Mouse (Mus musculus): ENCODE data around the gene Ube2i. TPM values are rescaled to one million over a fixed set of nuclear protein-coding genes. Genes with fewer than 3 reads are reported as not detected.

Gene Ube2i
- polyA plus RNA-seq, 1 experiment from 2014 or later = 713 TPM

- peaks cover 9% of the 10 kb centered on the region for H3K36me3 ChIP-seq
- 1% methylated on average over 45 of the region's 45 CpGs for WGBS
- peak overlapping the region; percentile 100 for H3K9ac ChIP-seq
- peak overlapping the region; percentile 98 for H3K4me3 ChIP-seq
- peak overlapping the region; percentile 98 for H3K27ac ChIP-seq
- peak; percentile 90 for ATAC-seq (ENCODE audit: low FRiP score)
- peaks cover 36% of the 10 kb centered on the region for H3K4me1 ChIP-seq
- no peaks in the 10 kb centered on the region for H3K27me3 ChIP-seq
- no peaks in the 10 kb centered on the region for H3K9me3 ChIP-seq (replicated peaks)
- H3K4me2 ChIP-seq (replicated peaks) = peak overlapping the region; percentile 99
Observed at GRCm38 (mm10) chr17:25273706-25274501, 518 bp downstream of the Ube2i start.

- peak overlapping the region; percentile 98 for H3K27ac ChIP-seq
- H3K27me3 ChIP-seq = no peaks in the 10 kb centered on the region
- peaks cover 16% of the 10 kb centered on the region for H3K36me3 ChIP-seq
- H3K4me3 ChIP-seq = peak overlapping the region; percentile 98
- H3K9me3 ChIP-seq (replicated peaks) = no peaks in the 10 kb centered on the region
- WGBS = under 1% methylated on average over 72 of the region's 92 CpGs
- peak overlapping the region; percentile 100 for H3K9ac ChIP-seq
- peak; percentile 92 for ATAC-seq (ENCODE audit: low FRiP score)
- H3K4me1 ChIP-seq = peaks cover 36% of the 10 kb centered on the region
- H3K4me2 ChIP-seq (replicated peaks) = peak overlapping the region; percentile 99
Observed at GRCm38 (mm10) chr17:25272951-25273705, 1.3 kb downstream of the Ube2i start.

GRCm38 (mm10) chr17:25272326-25272725 lies 2.1 kb downstream of the Ube2i start:
- H3K36me3 ChIP-seq = peaks cover 24% of the 10 kb centered on the region
- H3K9me3 ChIP-seq (replicated peaks) = no peaks in the 10 kb centered on the region
- peak overlapping the region; percentile 98 for H3K27ac ChIP-seq
- no peak for ATAC-seq (ENCODE audit: low FRiP score)
- WGBS = 1% methylated on average over 10 of the region's 10 CpGs
- H3K4me1 ChIP-seq = peaks cover 36% of the 10 kb centered on the region
- H3K9ac ChIP-seq = peak overlapping the region; percentile 100
- H3K4me2 ChIP-seq (replicated peaks) = peak overlapping the region; percentile 99
- peak overlapping the region; percentile 98 for H3K4me3 ChIP-seq
- no peaks in the 10 kb centered on the region for H3K27me3 ChIP-seq

GRCm38 (mm10) chr17:25270795-25271335 lies 3.6 kb downstream of the Ube2i start:
- H3K27me3 ChIP-seq = no peaks in the 10 kb centered on the region
- 85% methylated on average over 2 of the region's 2 CpGs for WGBS
- 0 out of 2 replicates have a peak overlapping the region, but pooled peaks have one; percentile 10 for H3K9ac ChIP-seq
- no peaks in the 10 kb centered on the region for H3K9me3 ChIP-seq (replicated peaks)
- no peak for ATAC-seq (ENCODE audit: low FRiP score)
- peaks cover 36% of the 10 kb centered on the region for H3K4me1 ChIP-seq
- H3K27ac ChIP-seq = no peak overlapping the region
- peak overlapping the region; percentile 10; the same call in 1 of the 2 replicates for H3K4me3 ChIP-seq
- H3K36me3 ChIP-seq = peaks cover 39% of the 10 kb centered on the region
- H3K4me2 ChIP-seq (replicated peaks) = peak overlapping the region; percentile 99

GRCm38 (mm10) chr17:25264453-25264852 lies 10.0 kb downstream of the Ube2i start:
- Histone ChIP-seq H3K4me2 (replicated peaks) (no peak overlapping the region), H3K4me3 (no peak overlapping the region), H3K27me3 (no peaks in the 10 kb centered on the region), H3K4me1 (peaks cover 2% of the 10 kb centered on the region; the same call in 1 of the 2 replicates), H3K27ac (no peak overlapping the region), H3K9ac (no peak overlapping the region), H3K36me3 (peaks cover 79% of the 10 kb centered on the region), H3K9me3 (replicated peaks) (no peaks in the 10 kb centered on the region)
- WGBS = 74% methylated on average over 3 of the region's 3 CpGs
- no peak for ATAC-seq (ENCODE audit: low FRiP score)

GRCm38 (mm10) chr17:25257804-25258261 lies 16.6 kb downstream of the Ube2i start:
- H3K36me3 ChIP-seq = peaks cover 19% of the 10 kb centered on the region
- H3K4me3 ChIP-seq = no peak overlapping the region
- H3K9ac ChIP-seq = no peak overlapping the region
- no peak overlapping the region for H3K27ac ChIP-seq
- ATAC-seq (ENCODE audit: low FRiP score) = no peak
- peaks cover 39% of the 10 kb centered on the region for H3K27me3 ChIP-seq
- no peak overlapping the region for H3K4me2 ChIP-seq (replicated peaks)
- no peaks in the 10 kb centered on the region for H3K9me3 ChIP-seq (replicated peaks)
- peaks cover 37% of the 10 kb centered on the region for H3K4me1 ChIP-seq
- WGBS = 54% methylated on average over 6 of the region's 6 CpGs

GRCm38 (mm10) chr17:25256140-25256754 lies 18.2 kb downstream of the Ube2i start, which contains the start of gene Baiap3:
Gene Baiap3 (minus strand): TSS chr17:25256364.
- Histone ChIP-seq H3K4me3 (peak within 1 kb of the TSS; percentile 31), H3K9ac (peak within 1 kb of the TSS; percentile 51), H3K4me1 (peaks cover 48% of the 10 kb centered on the region), H3K27ac (no peak within 1 kb of the TSS), H3K9me3 (replicated peaks) (no peaks in the 10 kb centered on the region), H3K27me3 (peaks cover 39% of the 10 kb centered on the region), H3K36me3 (peaks cover 13% of the 10 kb centered on the region), H3K4me2 (replicated peaks) (peak within 1 kb of the TSS; percentile 59)
- WGBS = 5% methylated on average over 34 of the region's 35 CpGs
- peak; percentile 39; the same call in 1 of the 2 replicates for ATAC-seq (ENCODE audit: low FRiP score)

GRCm38 (mm10) chr17:25255110-25255509 lies 19.3 kb downstream of the Ube2i start:
- WGBS = 67% methylated on average over 2 of the region's 2 CpGs
- no peak for ATAC-seq (ENCODE audit: low FRiP score)

GRCm38 (mm10) chr17:25253760-25254159 lies 20.7 kb downstream of the Ube2i start:
- Histone ChIP-seq H3K27ac (peak overlapping the region; percentile 55; the same call in 1 of the 2 replicates), H3K9me3 (replicated peaks) (no peaks in the 10 kb centered on the region), H3K4me1 (peaks cover 48% of the 10 kb centered on the region), H3K27me3 (peaks cover 39% of the 10 kb centered on the region), H3K9ac (0 out of 2 replicates have a peak overlapping the region, but pooled peaks have one; percentile 2), H3K36me3 (no peaks in the 10 kb centered on the region), H3K4me2 (replicated peaks) (peak overlapping the region; percentile 33), H3K4me3 (peak overlapping the region; percentile 11)
- WGBS = 15% methylated on average over 10 of the region's 10 CpGs
- peak; percentile 20; the same call in 1 of the 2 replicates for ATAC-seq (ENCODE audit: low FRiP score)

More at GRCm38 (mm10) chr17:25255110-25255509, 19.3 kb downstream of the Ube2i start:
- peaks cover 10% of the 10 kb centered on the region for H3K36me3 ChIP-seq
- peaks cover 39% of the 10 kb centered on the region for H3K27me3 ChIP-seq
- peaks cover 48% of the 10 kb centered on the region for H3K4me1 ChIP-seq
- no peak overlapping the region for H3K27ac ChIP-seq
- H3K4me2 ChIP-seq (replicated peaks) = no peak overlapping the region
- no peak overlapping the region for H3K9ac ChIP-seq
- H3K4me3 ChIP-seq = no peak overlapping the region
- H3K9me3 ChIP-seq (replicated peaks) = no peaks in the 10 kb centered on the region

GRCm38 (mm10) chr17:25252643-25253042 lies 21.8 kb downstream of the Ube2i start:
- peak overlapping the region; percentile 33; the same call in 1 of the 2 replicates for H3K9ac ChIP-seq
- H3K4me2 ChIP-seq (replicated peaks) = no peak overlapping the region; the same call in 1 of the 2 replicates
- ATAC-seq (ENCODE audit: low FRiP score) = peak; percentile 24; the same call in 1 of the 2 replicates
- H3K27me3 ChIP-seq = peaks cover 39% of the 10 kb centered on the region
- no peaks in the 10 kb centered on the region for H3K36me3 ChIP-seq
- peak overlapping the region; percentile 68 for H3K27ac ChIP-seq
- peaks cover 45% of the 10 kb centered on the region for H3K4me1 ChIP-seq
- WGBS = 18% methylated on average over 3 of the region's 3 CpGs
- H3K9me3 ChIP-seq (replicated peaks) = no peaks in the 10 kb centered on the region
- H3K4me3 ChIP-seq = no peak overlapping the region

GRCm38 (mm10) chr17:25250181-25250835 lies 24.1 kb downstream of the Ube2i start:
- peaks cover 33% of the 10 kb centered on the region for H3K4me1 ChIP-seq
- peaks cover 23% of the 10 kb centered on the region for H3K27me3 ChIP-seq
- no peak overlapping the region for H3K4me2 ChIP-seq (replicated peaks)
- ATAC-seq (ENCODE audit: low FRiP score) = no peak
- H3K4me3 ChIP-seq = no peak overlapping the region
- H3K27ac ChIP-seq = no peak overlapping the region
- 80% methylated on average over 8 of the region's 8 CpGs for WGBS
- H3K9ac ChIP-seq = no peak overlapping the region
- no peaks in the 10 kb centered on the region for H3K9me3 ChIP-seq (replicated peaks)
- H3K36me3 ChIP-seq = peaks cover 7% of the 10 kb centered on the region; the same call in 1 of the 2 replicates
